20 mouse cellular contexts compared by ENCODE assay signal in the genomic region with DNA sequence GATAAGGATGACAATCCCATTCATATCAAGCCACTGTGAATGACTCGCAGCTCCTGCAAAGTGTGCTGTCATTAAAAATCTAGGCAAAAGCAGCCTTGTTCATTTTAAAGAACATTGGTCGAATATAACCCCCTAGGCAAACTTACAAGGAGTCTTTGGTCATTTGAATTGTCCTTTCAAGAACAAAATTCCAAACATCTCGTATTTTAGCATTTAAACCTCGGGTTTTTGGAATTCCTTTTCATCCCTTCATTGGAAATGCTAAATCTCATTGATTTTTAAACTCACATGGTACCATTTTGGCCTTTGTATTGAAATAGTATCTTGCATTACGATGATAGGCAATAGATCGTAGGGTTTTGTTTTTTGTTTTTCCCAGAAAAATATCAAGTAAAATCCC. TPM values are rescaled to one million over a fixed set of nuclear protein-coding genes. Genes with fewer than 3 reads are reported as not detected.
A peak's percentile ranks its signal among the peaks of the same experiment; 100 is the strongest.
DNase-seq lines count a peak whose midpoint lies in the region; ATAC-seq and TF ChIP-seq lines count a peak whose summit lies in the region.
"Had no signal": no experiment of that assay in that cellular context is flagged by ENCODE, and none has a peak within 500 bp of the region (broad histone marks: within the 10 kb centered on the region; RNA-seq: fewer than 3 reads in every experiment).

No protein-coding gene starts in this region.

- no peak for TF ChIP-seq POLR2A in brain, embryonic 14.5 days (IDR thresholded peaks at IDR 0.05; ENCODE audit: borderline replicate concordance, extremely low read depth, insufficient read depth, insufficient read length, poor library complexity, severe bottlenecking)

- H3K4me3 ChIP-seq in lung, embryonic 14.5 days (ENCODE audit: low read depth, low read length), result no peak overlapping the region
- peak overlapping the region; percentile 18; the same call in 1 of the 2 replicates for H3K4me3 ChIP-seq in neural tube, embryonic 14.5 days (ENCODE audit: low read depth, low read length)
- H3K4me3 ChIP-seq: embryonic facial prominence, embryonic 15.5 days; kidney, embryonic 15.5 days; limb, embryonic 13.5 days; liver, embryonic 13.5 days; midbrain, embryonic 15.5 days had no signal

- H3K27me3 ChIP-seq in lung, embryonic 14.5 days (ENCODE audit: insufficient read depth, low read length), result peaks cover 96% of the 10 kb centered on the region
- H3K27me3 ChIP-seq in neural tube, embryonic 14.5 days (ENCODE audit: control insufficient read depth, insufficient read depth, low read length), result peaks cover 40% of the 10 kb centered on the region
- H3K27me3 ChIP-seq: CH12.LX had no signal

- H3K27ac ChIP-seq in lung, embryonic 14.5 days (ENCODE audit: low read depth), result no peak overlapping the region
- H3K27ac ChIP-seq in neural tube, embryonic 14.5 days (ENCODE audit: low read depth, low read length), result no peak overlapping the region
- H3K27ac ChIP-seq: embryonic facial prominence, embryonic 15.5 days; kidney, embryonic 15.5 days; limb, embryonic 13.5 days; liver, embryonic 13.5 days; midbrain, embryonic 15.5 days had no signal

- peak; percentile 20 to 29 for DNase-seq in heart, postnatal 10 days
- DNase-seq in heart, adult 8-10 months (ENCODE audit: low spot score), result no peak
- peak; percentile 17 for DNase-seq in lung, embryonic 14.5 days
- DNase-seq in lung, postnatal 25 days (ENCODE audit: low spot score), result no peak
- peak; percentile 56 for DNase-seq in brain, embryonic 14.5 days (ENCODE audit: low read depth)
- DNase-seq in gastrocnemius, postnatal 14 days, result no peak
- DNase-seq: liver, embryonic 13.5 days; right cerebral cortex, postnatal 14 days; spleen, adult 18-20 months; thymus, adult 18-20 months; thymus, postnatal 4 days had no signal

- no peaks in the 10 kb centered on the region for H3K36me3 ChIP-seq in lung, embryonic 14.5 days (ENCODE audit: insufficient read depth)
- H3K36me3 ChIP-seq in neural tube, embryonic 14.5 days (ENCODE audit: control insufficient read depth, insufficient read depth, low read length), result no peaks in the 10 kb centered on the region
- H3K36me3 ChIP-seq: embryonic facial prominence, embryonic 15.5 days; kidney, embryonic 15.5 days; limb, embryonic 13.5 days; liver, embryonic 13.5 days; midbrain, embryonic 15.5 days had no signal

- H3K4me2 ChIP-seq in lung, embryonic 14.5 days, result no peak overlapping the region
- 0 out of 2 replicates have a peak overlapping the region, but pooled peaks have one; percentile 17 for H3K4me2 ChIP-seq in neural tube, embryonic 14.5 days (ENCODE audit: low read depth, low read length)
- H3K4me2 ChIP-seq: embryonic facial prominence, embryonic 15.5 days; heart, embryonic 11.5 days; kidney, embryonic 15.5 days; liver, embryonic 13.5 days; midbrain, embryonic 15.5 days had no signal

- WGBS in lung, embryonic 14.5 days, result 19% methylated on average over 6 of the region's 6 CpGs
- WGBS in neural tube, embryonic 14.5 days, result 17% methylated on average over 6 of the region's 6 CpGs

- H3K4me1 ChIP-seq in lung, embryonic 14.5 days (ENCODE audit: insufficient read depth), result 0 out of 2 replicates have a peak, but pooled peaks cover 5% of the 10 kb centered on the region
- H3K4me1 ChIP-seq in neural tube, embryonic 14.5 days (ENCODE audit: control insufficient read depth, insufficient read depth, low read length), result peaks cover 4% of the 10 kb centered on the region; the same call in 1 of the 2 replicates

- no peak for ATAC-seq in lung, embryonic 14.5 days (ENCODE audit: insufficient read depth)
- ATAC-seq in neural tube, embryonic 14.5 days (ENCODE audit: low read depth), result no peak
- ATAC-seq: inflammation-experienced regulatory T-cells, adult 6 months; midbrain, embryonic 15.5 days had no signal

- intact Hi-C loops in heart, postnatal 10 days (cut with DNase I), result no loop called here
- intact Hi-C loops in gastrocnemius, postnatal 14 days (cut with DNase I; ENCODE audit: low total_unique reads), result no loop called here

- no peak overlapping the region for H3K9ac ChIP-seq in lung, embryonic 14.5 days
- no peak overlapping the region for H3K9ac ChIP-seq in neural tube, embryonic 14.5 days (replicated peaks; ENCODE audit: low read depth, low read length)
- H3K9ac ChIP-seq: embryonic facial prominence, embryonic 15.5 days; kidney, embryonic 15.5 days; limb, embryonic 13.5 days; liver, embryonic 13.5 days; midbrain, embryonic 15.5 days had no signal

- no peak for TF ChIP-seq CTCF in lung, embryonic 14.5 days (IDR thresholded peaks at IDR 0.05; ENCODE audit: low read depth)
- no peak for TF ChIP-seq CTCF in brain, embryonic 14.5 days (IDR thresholded peaks at IDR 0.05; ENCODE audit: borderline replicate concordance, extremely low read depth, insufficient read depth, insufficient read length)

- H3K9me3 ChIP-seq in lung, embryonic 14.5 days (ENCODE audit: low read depth, low read length), result no peaks in the 10 kb centered on the region
- no peaks in the 10 kb centered on the region for H3K9me3 ChIP-seq in neural tube, embryonic 14.5 days (ENCODE audit: control insufficient read depth, low read length)
- H3K9me3 ChIP-seq: embryonic facial prominence, embryonic 15.5 days; kidney, embryonic 15.5 days; limb, embryonic 13.5 days; liver, embryonic 13.5 days; midbrain, embryonic 15.5 days had no signal

RNA-seq across cellular contexts. Expression of a gene that starts 2.8 kb away (rescaled TPM):
- 1 to 10 TPM in 1 of 2 experiments, under 1 TPM in 1; 0.79 to 1.4 TPM for total RNA-seq in heart, postnatal 10 days (2021)
- under 1 TPM; 0.34 to 0.69 (median 0.41) TPM for total RNA-seq in heart, adult 8-10 months (2022)
- not detected in 2 replicates for polyA plus RNA-seq in lung, embryonic 14.5 days (2014; fragmentation: Nextera tagmentation; extraction: Ambion mirVana)
- 1.4 and 3.2 TPM in 2 replicates for polyA plus RNA-seq in brain, embryonic 14.5 days (2012; rRNA removed)
- polyA plus RNA-seq in neural tube, embryonic 14.5 days (2014; fragmentation: Nextera tagmentation; extraction: Ambion mirVana), result 2.5 and 3.2 TPM in 2 replicates
- 1 to 10 TPM; 2.4 to 3.9 TPM for total RNA-seq in gastrocnemius, postnatal 14 days (2021)
- total RNA-seq: CH12.LX; layer of hippocampus, postnatal 10 days had no signal
- polyA plus RNA-seq: inflammation-experienced regulatory T-cells, adult 6 months; liver, embryonic 13.5 days had no signal

RNA-seq across cellular contexts. Expression of a gene that starts 56.6 kb away (rescaled TPM):
- total RNA-seq in heart, postnatal 10 days (2021), result 1 to 10 TPM; 7.9 to 8.0 TPM
- total RNA-seq in heart, adult 8-10 months (2022), result 1 to 10 TPM; 5.0 to 8.2 (median 6.5) TPM
- 23.0 and 24.1 TPM in 2 replicates for polyA plus RNA-seq in lung, embryonic 14.5 days (2014; fragmentation: Nextera tagmentation; extraction: Ambion mirVana)
- 11.8 and 13.1 TPM in 2 replicates for polyA plus RNA-seq in brain, embryonic 14.5 days (2012; rRNA removed)
- polyA plus RNA-seq in neural tube, embryonic 14.5 days (2014; fragmentation: Nextera tagmentation; extraction: Ambion mirVana), result 12.3 and 15.9 TPM in 2 replicates
- 1 to 10 TPM; 6.7 to 7.2 TPM for total RNA-seq in gastrocnemius, postnatal 14 days (2021)

Comparison
In these comparisons a context has a peak if more than half of its experiments do, and no peak if none do; other contexts are left out.
1. DNase-seq: peak in heart, postnatal 10 days (2 of 2), lung, embryonic 14.5 days (single experiment) and brain, embryonic 14.5 days (single experiment); none in heart, adult 8-10 months (single experiment), lung, postnatal 25 days (single experiment) and gastrocnemius, postnatal 14 days (single experiment).